Mouse (Mus musculus): ENCODE measurements at regions not wholly inside any gene's neighbourhood (a gene's known extent, or its start where the extent isn't known, plus 50 kb on each side); places are given as distances from the start of the nearest gene placed in this dataset.

- TF ChIP-seq CTCF (IDR thresholded peaks at IDR 0.05): no peak
- no peak overlapping the region for H3K4me3 ChIP-seq
- intact Hi-C loops (cut with DNase I): no loop called here
- no peak overlapping the region for H3K27ac ChIP-seq
- DNase-seq: no peak
Observed at GRCm38 (mm10) chr10:17215029-17215428, 508.0 kb upstream of the Cited2 start.

DNA sequence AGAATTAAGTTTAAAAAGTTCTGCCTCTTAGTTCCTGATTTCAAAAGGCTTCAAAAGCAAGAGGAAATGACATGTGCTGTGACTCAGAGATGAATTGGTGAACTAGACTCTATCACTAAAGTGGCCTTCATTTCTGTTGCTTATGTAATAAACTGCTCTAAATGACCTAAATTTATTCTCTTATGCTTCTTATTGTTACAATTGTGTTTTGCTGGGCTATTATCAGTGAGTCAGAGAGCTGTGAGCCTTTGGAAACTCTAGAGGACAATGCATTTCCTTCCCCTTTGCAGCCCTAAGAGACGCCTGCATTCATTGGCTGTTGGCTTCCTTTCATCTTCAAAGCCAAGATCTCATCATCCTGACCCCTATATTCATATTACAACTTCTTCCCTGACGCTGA is 501.5 kb upstream of the Cited2 start:
- intact Hi-C loops (cut with DNase I): no loop called here

DNA sequence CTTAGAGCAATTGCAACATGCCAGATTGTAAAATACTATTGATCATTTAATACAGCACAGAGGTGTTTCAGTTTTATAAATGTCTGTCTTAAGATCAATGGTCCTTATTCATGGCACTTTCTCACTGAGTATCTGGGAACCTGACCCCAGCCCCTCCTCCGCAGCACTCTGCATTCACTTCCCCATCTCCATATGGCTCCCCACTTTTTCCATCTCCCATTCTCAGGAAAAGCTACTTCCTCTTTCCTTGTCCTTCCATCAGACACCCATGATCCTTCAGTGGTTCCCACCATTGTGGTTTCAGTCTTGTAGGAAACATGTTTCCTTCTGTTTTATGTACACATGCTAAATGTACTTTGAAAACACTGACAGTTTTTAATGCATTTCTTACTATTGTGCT is 497.3 kb upstream of the Cited2 start:
- Histone ChIP-seq H3K27ac (no peak overlapping the region), H3K4me3 (no peak overlapping the region)
- no peak for DNase-seq
- no peak for TF ChIP-seq CTCF (IDR thresholded peaks at IDR 0.05)
- intact Hi-C loops (cut with DNase I): no loop called here

More for the DNA sequence above, 501.5 kb upstream of the Cited2 start:
- no peak for TF ChIP-seq CTCF (IDR thresholded peaks at IDR 0.05)
- Histone ChIP-seq H3K4me3 (no peak overlapping the region), H3K27ac (no peak overlapping the region)
- DNase-seq: no peak

DNA sequence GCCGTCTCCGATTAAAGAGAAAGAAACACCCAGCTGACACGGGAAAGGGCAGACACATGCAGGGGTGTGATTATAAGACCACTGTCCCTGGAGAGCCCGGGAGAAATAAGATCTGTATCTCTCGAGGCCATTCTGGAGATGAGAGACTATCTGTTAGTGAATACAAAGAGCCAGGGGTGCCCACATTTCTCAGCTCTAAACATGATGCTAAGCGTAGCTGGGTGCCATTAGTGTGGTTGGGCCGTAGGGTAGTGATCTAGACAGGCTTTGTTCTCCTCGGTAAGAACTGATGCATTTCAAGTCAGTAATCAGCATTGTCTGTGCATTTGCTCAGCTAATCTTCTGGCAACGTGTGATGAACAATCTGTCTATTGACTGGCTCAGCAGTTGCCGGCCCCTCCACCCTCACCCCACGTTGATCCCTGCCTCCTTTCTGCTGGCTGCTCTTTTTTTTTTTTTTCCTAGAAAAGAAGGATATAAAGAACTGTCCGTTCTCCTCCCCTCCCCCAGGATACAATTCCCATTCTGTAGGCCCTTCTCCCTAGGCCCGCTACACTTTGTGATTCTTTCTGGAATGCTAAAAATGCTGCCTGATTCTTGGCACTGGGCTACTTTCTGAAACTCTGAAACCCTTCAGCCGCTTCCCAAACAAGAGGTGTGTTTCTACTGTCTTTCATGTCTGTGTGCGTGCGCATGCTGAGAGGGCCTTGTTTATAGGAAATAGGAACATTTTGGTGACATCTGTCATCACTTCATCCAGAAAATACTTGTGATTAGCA is 492.8 kb upstream of the Cited2 start:
- no peak for TF ChIP-seq CTCF (IDR thresholded peaks at IDR 0.05)
- H3K27ac ChIP-seq: no peak overlapping the region
- no peak for DNase-seq
- intact Hi-C loops (cut with DNase I): no loop called here
- no peak overlapping the region for H3K4me3 ChIP-seq

DNA sequence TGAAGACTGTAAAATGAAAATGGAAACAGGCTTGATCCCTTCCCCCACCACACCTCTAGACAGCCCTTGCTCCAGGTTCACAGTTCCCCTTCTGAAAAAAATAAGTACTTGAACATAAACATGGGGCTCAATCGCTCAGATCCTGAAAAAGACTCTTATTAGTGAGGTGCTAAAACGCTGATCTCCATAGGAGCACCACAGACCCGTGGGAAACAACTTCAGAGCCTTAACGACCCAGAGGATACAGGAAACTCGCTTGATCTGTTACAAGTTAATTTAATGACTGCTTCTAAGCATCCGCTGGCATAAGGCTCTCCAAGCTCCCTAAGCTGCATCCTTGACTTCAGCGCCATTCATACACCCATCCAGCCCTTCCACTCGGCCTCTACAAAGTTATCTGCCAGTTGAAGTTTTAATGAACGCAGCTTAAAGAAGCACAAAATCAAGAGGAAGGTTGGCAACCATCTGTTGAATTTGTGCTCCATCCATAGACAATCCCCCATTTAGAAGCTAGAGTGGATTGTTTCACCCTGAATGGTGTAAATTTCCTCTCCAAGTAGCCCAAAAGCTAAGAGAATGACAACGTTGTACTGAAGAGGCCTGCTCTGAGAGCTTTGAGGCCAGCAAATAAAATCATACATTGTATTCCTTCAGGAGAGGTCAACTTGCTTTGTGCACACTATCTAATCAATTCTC is 486.9 kb upstream of the Cited2 start:
- intact Hi-C loops (cut with DNase I): no loop called here
- Histone ChIP-seq H3K27ac (no peak overlapping the region), H3K4me3 (no peak overlapping the region)
- TF ChIP-seq CTCF (IDR thresholded peaks at IDR 0.05): no peak
- DNase-seq: no peak

- Histone ChIP-seq H3K4me3 (no peak overlapping the region), H3K27ac (no peak overlapping the region)
- no peak for TF ChIP-seq CTCF (IDR thresholded peaks at IDR 0.05)
- intact Hi-C loops (cut with DNase I): no loop called here
- no peak for DNase-seq
Observed at GRCm38 (mm10) chr10:17236761-17237160, 486.3 kb upstream of the Cited2 start.

DNA sequence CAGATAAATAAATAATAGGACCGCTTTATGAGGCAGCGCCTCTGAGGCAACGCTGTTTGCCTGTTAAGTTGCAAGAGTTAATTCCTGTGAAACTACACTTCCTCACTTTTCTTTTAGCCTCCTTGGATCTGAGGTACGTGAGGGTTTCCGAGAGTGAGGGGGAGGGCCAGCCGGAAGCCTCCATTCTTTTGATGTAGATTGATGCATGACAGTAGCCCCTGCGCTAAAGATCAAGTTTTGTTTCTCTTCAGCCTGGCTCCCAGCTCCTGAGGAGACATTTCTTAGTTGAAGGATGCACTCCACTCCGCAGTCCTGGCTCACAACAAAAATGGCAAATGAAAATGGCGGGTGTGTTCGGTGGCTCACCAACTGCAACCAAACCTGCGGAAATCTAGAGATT is 485.6 kb upstream of the Cited2 start:
- TF ChIP-seq CTCF (IDR thresholded peaks at IDR 0.05): no peak
- no peak for DNase-seq
- intact Hi-C loops (cut with DNase I): no loop called here
- Histone ChIP-seq H3K27ac (no peak overlapping the region), H3K4me3 (no peak overlapping the region)

DNA sequence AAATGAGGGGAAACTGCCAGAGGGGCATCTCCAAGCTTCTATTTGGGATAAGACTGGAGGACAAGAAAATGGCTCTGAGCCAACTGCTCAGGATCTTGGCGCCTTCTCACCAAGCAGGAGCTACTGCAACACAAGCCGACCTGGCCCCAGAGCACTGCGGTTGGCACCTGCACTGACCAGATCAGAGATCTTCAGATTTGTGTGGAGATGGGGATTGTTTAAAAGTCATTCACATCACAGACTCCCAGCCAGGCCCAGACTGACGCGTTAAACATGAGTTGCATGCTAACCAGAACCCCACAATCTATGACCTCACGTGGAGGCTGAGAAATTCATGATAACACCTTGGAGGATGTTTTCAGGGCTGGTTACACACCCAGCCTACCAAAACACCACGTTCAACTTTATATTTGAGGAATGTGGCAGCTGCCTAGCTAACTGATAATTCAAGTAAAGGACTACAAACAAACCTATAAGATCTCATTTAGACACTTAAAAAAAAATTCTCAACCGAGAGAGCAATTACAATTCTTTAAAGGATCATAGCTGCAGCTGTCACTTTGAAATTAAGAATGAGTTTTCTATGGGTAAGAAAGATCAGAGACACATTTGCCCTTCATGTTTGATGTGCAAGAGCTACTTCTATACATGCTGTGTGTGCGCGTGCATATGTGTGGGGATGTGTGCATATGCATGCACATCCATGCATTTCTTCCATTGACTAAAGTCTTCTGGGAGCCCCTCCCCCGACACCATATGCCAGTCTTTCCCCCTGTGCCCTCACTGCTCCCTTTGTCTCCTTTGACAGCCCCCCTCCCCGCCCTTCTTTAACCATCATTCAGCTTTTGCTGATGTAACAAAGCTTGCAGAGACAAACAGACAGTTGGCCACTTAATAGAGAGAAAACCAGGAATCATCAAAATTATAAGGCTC is 484.8 kb upstream of the Cited2 start:
- intact Hi-C loops (cut with DNase I): no loop called here
- Histone ChIP-seq H3K4me3 (no peak overlapping the region), H3K27ac (no peak overlapping the region)
- DNase-seq: no peak
- TF ChIP-seq CTCF (IDR thresholded peaks at IDR 0.05): no peak

- no peak overlapping the region for H3K27ac ChIP-seq
- DNase-seq: no peak
- no peak for TF ChIP-seq CTCF (IDR thresholded peaks at IDR 0.05)
- no peak overlapping the region for H3K4me3 ChIP-seq
- intact Hi-C loops (cut with DNase I): no loop called here
Observed at GRCm38 (mm10) chr10:17248270-17248669, 474.7 kb upstream of the Cited2 start.

DNA sequence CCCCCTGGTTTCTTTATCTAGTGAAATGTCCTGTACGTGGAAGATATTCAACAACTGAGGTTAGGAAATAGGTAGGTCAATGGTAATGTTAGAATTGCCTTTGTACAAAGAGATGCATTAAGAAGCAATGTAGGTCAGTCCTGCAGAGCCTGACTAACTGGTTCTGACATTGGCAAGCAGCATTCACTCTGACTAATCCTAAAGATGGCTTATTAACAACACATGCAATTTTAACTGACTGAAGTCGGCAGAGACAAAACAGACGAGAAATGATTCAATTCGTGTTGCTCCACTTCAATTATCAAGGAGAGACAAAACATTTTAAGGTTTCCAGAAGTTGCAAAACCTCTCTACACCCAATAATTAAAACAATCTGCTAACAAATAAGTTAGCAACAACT is 470.0 kb upstream of the Cited2 start:
- intact Hi-C loops (cut with DNase I): no loop called here
- H3K4me3 ChIP-seq: no peak overlapping the region
- DNase-seq: no peak
- no peak for TF ChIP-seq CTCF (IDR thresholded peaks at IDR 0.05)
- H3K27ac ChIP-seq: no peak overlapping the region

DNA sequence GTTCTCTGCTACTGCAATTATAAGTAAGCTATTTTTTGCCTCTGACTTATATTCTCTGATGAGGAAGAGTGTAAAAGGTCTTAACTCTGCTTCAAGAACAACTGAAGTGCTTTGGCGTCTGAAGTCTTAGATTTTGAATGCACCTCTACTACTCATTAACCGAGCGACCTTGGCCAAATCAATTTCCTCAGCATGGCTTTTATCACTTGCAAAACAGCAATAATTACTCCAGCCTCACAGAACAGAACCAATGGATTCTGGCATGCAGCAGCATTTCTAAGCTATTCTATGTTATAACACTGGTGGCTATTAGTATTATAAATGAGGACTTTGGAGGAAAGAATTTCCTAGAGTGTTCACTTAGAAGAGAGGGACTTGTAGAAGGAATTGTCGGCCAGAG is 462.9 kb upstream of the Cited2 start:
- Histone ChIP-seq H3K27ac (no peak overlapping the region), H3K4me3 (no peak overlapping the region)
- DNase-seq: no peak
- intact Hi-C loops (cut with DNase I): no loop called here
- no peak for TF ChIP-seq CTCF (IDR thresholded peaks at IDR 0.05)

- H3K27ac ChIP-seq: no peak overlapping the region
- no peak for TF ChIP-seq CTCF (IDR thresholded peaks at IDR 0.05)
- DNase-seq: no peak
- no peak overlapping the region for H3K4me3 ChIP-seq
- intact Hi-C loops (cut with DNase I): no loop called here
Observed at GRCm38 (mm10) chr10:17260615-17261014, 462.4 kb upstream of the Cited2 start.

All from gastrocnemius, adult 2 months (tissue).